Mouse (Mus musculus) ES-CJ7 (cell line): ENCODE data around the gene Cd34.

Experiments
- DNase-seq: peaks from one replicate; pipeline ENCODE4 v3.0.0; 2011; ENCODE audit warnings: low read depth, low spot score

The Cd34 gene

GRCm38 (mm10) chr1:194938715-194939114 is at the start of gene Cd34:
TSS of gene Cd34 (plus strand) at chr1:194938819.
- DNase-seq: peak; percentile 53

GRCm38 (mm10) chr1:194894513-194894912 is 44.1 kb upstream of the Cd34 start:
- DNase-seq: no peak

GRCm38 (mm10) chr1:194895287-194895686 is 43.3 kb upstream of the Cd34 start:
- no peak for DNase-seq

- DNase-seq: no peak
These were observed 37.5 kb upstream of the Cd34 start for GRCm38 (mm10) chr1:194901075-194901474.

- no peak for DNase-seq
These were observed 36.8 kb upstream of the Cd34 start for GRCm38 (mm10) chr1:194901826-194902225.

- no peak for DNase-seq
These were observed 29.7 kb upstream of the Cd34 start for GRCm38 (mm10) chr1:194908956-194909355.

- no peak for DNase-seq
These were observed 12.8 kb upstream of the Cd34 start for GRCm38 (mm10) chr1:194925753-194926350.

- DNase-seq: no peak
These were observed 10.7 kb upstream of the Cd34 start for GRCm38 (mm10) chr1:194927887-194928286.

- DNase-seq: no peak
These were observed 9.2 kb upstream of the Cd34 start for GRCm38 (mm10) chr1:194929275-194929971.

GRCm38 (mm10) chr1:194929972-194930355 is 8.7 kb upstream of the Cd34 start:
- no peak for DNase-seq

GRCm38 (mm10) chr1:194930706-194931105 is 7.9 kb upstream of the Cd34 start:
- no peak for DNase-seq

GRCm38 (mm10) chr1:194935351-194935750 is 3.3 kb upstream of the Cd34 start:
- no peak for DNase-seq

- no peak for DNase-seq
These were observed 2.9 kb downstream of the Cd34 start for GRCm38 (mm10) chr1:194941528-194941927.

- no peak for DNase-seq
These were observed 4.3 kb downstream of the Cd34 start for GRCm38 (mm10) chr1:194942912-194943311.

- DNase-seq: no peak
These were observed 4.9 kb downstream of the Cd34 start for GRCm38 (mm10) chr1:194943485-194943884.

GRCm38 (mm10) chr1:194945382-194945781 is 6.8 kb downstream of the Cd34 start:
- no peak for DNase-seq

GRCm38 (mm10) chr1:194946467-194946866 is 7.8 kb downstream of the Cd34 start:
- no peak for DNase-seq

- DNase-seq: peak; percentile 10
These were observed 12.3 kb downstream of the Cd34 start for GRCm38 (mm10) chr1:194950913-194951312.

GRCm38 (mm10) chr1:194952891-194953290 is 14.3 kb downstream of the Cd34 start:
- peak; percentile 38 for DNase-seq

GRCm38 (mm10) chr1:194954694-194955093 is 16.1 kb downstream of the Cd34 start:
- DNase-seq: no peak

GRCm38 (mm10) chr1:194955749-194956148 is 17.1 kb downstream of the Cd34 start:
- DNase-seq: no peak

- DNase-seq: no peak
These were observed 18.4 kb downstream of the Cd34 start for GRCm38 (mm10) chr1:194957021-194957420.

GRCm38 (mm10) chr1:194962181-194962580 is 23.6 kb downstream of the Cd34 start:
- DNase-seq: peak; percentile 51
